10 mouse cellular contexts compared by ENCODE assay signal in genomic region chr1:132290921-132291675, GRCm38 (mm10). TPM values are rescaled to one million over a fixed set of nuclear protein-coding genes. Genes with fewer than 3 reads are reported as not detected.
DNase-seq lines count a peak whose midpoint lies in the region; TF ChIP-seq lines count a peak whose summit lies in the region.
"Had no signal": no experiment of that assay in that cellular context is flagged by ENCODE, and none has a peak within 500 bp of the region (broad histone marks: within the 10 kb centered on the region; RNA-seq: fewer than 3 reads in every experiment).

No protein-coding gene starts in this region.

- H3ac ChIP-seq in myocyte (ENCODE audit: control insufficient read depth, insufficient read length), result no peak overlapping the region

- H3K4me3 ChIP-seq in hindbrain, embryonic 10.5 days, result no peak overlapping the region
- H3K4me3 ChIP-seq in myocyte, result peak overlapping the region; percentile 22
- H3K4me3 ChIP-seq in left cerebral cortex, adult 2 months, result no peak overlapping the region

- no peaks in the 10 kb centered on the region for H3K9me3 ChIP-seq in hindbrain, embryonic 10.5 days

- TF ChIP-seq POLR2A in myocyte (IDR thresholded peaks at IDR 0.05; ENCODE audit: insufficient read length, low read depth), result no peak

- peak overlapping the region; percentile 81 for H3K27ac ChIP-seq in hindbrain, embryonic 10.5 days
- no peak overlapping the region for H3K27ac ChIP-seq in left cerebral cortex, adult 2 months

- H3K79me2 ChIP-seq in myocyte (ENCODE audit: control insufficient read depth, insufficient read depth), result peaks cover 7% of the 10 kb centered on the region

- H3K4me1 ChIP-seq in hindbrain, embryonic 10.5 days (replicated peaks), result peaks cover 76% of the 10 kb centered on the region

- H3K27me3 ChIP-seq in hindbrain, embryonic 10.5 days (ENCODE audit: insufficient read depth, poor library complexity, severe bottlenecking), result peaks cover 34% of the 10 kb centered on the region
- no peaks in the 10 kb centered on the region for H3K27me3 ChIP-seq in myocyte (ENCODE audit: control insufficient read depth, insufficient read depth, insufficient read length)

- peak; percentile 57 for DNase-seq in left cerebral cortex, postnatal 4 days
- DNase-seq in left cerebral cortex, adult 11 months (ENCODE audit: low spot score), result no peak
- peak; percentile 61 for DNase-seq in adipocyte (ENCODE audit: low spot score)
- peak; percentile 52 for DNase-seq in hindbrain, embryonic 10.5 days (ENCODE audit: low spot score)
- DNase-seq in left cerebral cortex, adult 2 months (ENCODE audit: extremely low spot score in 1 of 2, low spot score in 2 of 2), result no peak
- DNase-seq in natural killer cell, adult 2 months (ENCODE audit: low spot score in 2 of 2), result no peak
- no peak for DNase-seq in thymus, postnatal 4 days
- DNase-seq: adrenal gland, adult 8-10 months; thymus, postnatal 36 days had no signal

- no peaks in the 10 kb centered on the region for H3K36me3 ChIP-seq in hindbrain, embryonic 10.5 days
- H3K36me3 ChIP-seq in myocyte (ENCODE audit: control insufficient read depth, insufficient read depth), result no peaks in the 10 kb centered on the region

- peak overlapping the region; percentile 94 for H3K4me2 ChIP-seq in myocyte (ENCODE audit: low read depth)

- 31% methylated on average over 11 of the region's 11 CpGs for WGBS in hindbrain, embryonic 10.5 days

- intact Hi-C loops in left cerebral cortex, postnatal 4 days (cut with DNase I), result no loop called here
- intact Hi-C loops in left cerebral cortex, adult 2 months (cut with DNase I), result no loop called here

- no peak; the same call in 1 of the 2 replicates for TF ChIP-seq CTCF in left cerebral cortex, adult 2 months (IDR thresholded peaks at IDR 0.05)

TF ChIP-seq in myocyte, 11 proteins besides CTCF, POLR2A, EP300 and RAD21:
- TF ChIP-seq E2F4 (IDR thresholded peaks at IDR 0.05; ENCODE audit: insufficient read depth) (no peak), REST (IDR thresholded peaks at IDR 0.05; ENCODE audit: insufficient read depth, insufficient read length) (no peak), MAX (IDR thresholded peaks at IDR 0.05; ENCODE audit: low read depth) (no peak), CEBPB (IDR thresholded peaks at IDR 0.05; ENCODE audit: insufficient read depth, poor library complexity, severe bottlenecking) (no peak), POLR2AphosphoS2 (IDR thresholded peaks at IDR 0.05; ENCODE audit: insufficient read length, low read depth) (peak; percentile 32), TCF3 (IDR thresholded peaks at IDR 0.05; ENCODE audit: insufficient read length, low read depth) (no peak), MYOD1 (IDR thresholded peaks at IDR 0.05; ENCODE audit: control insufficient read depth in 1 of 3, insufficient read length in 2 of 3, low read depth in 2 of 3) (peak in 1 of 3 experiments; percentile 44), USF1 (IDR thresholded peaks at IDR 0.05; ENCODE audit: low read depth) (no peak), TCF12 (IDR thresholded peaks at IDR 0.05; ENCODE audit: insufficient read depth, poor library complexity, severe bottlenecking) (no peak), MYOG (IDR thresholded peaks at IDR 0.05; ENCODE audit: control insufficient read depth in 1 of 3, insufficient read depth in 1 of 3, insufficient read length in 2 of 3, low read depth in 2 of 3) (no peak), SRF (IDR thresholded peaks at IDR 0.05; ENCODE audit: control insufficient read depth, insufficient read length, low read depth) (no peak)

RNA-seq across cellular contexts. Expression of gene Klhdc8a, which starts 7.3 kb away (rescaled TPM):
- 10 to 100 TPM in 1 of 2 experiments, 1 to 10 TPM in 1; 9.1 to 10.7 TPM for total RNA-seq in left cerebral cortex, postnatal 4 days (2021)
- polyA plus RNA-seq in hindbrain, embryonic 10.5 days (2016; fragmentation: Nextera tagmentation; extraction: Ambion mirVana), result 1.0 and 3.5 TPM in 2 replicates
- 12.4 TPM for polyA plus RNA-seq in myocyte (2012; fragmentation: generic; extraction: Trizol)
- total RNA-seq in left cerebral cortex, adult 2 months (2021), result 10 to 100 TPM; 12.2 to 13.2 TPM

RNA-seq across cellular contexts. Expression of gene Nuak2, which starts 24.8 kb away (rescaled TPM):
- 1 to 10 TPM; 2.6 to 3.2 TPM for total RNA-seq in left cerebral cortex, postnatal 4 days (2021)
- polyA plus RNA-seq in hindbrain, embryonic 10.5 days (2016; fragmentation: Nextera tagmentation; extraction: Ambion mirVana), result 42.3 and 44.4 TPM in 2 replicates
- 6.0 TPM for polyA plus RNA-seq in myocyte (2012; fragmentation: generic; extraction: Trizol)
- 1 to 10 TPM; 1.4 TPM for total RNA-seq in left cerebral cortex, adult 2 months (2021)

Comparison
In these comparisons a context has a peak if more than half of its experiments do, and no peak if none do; other contexts are left out.
1. DNase-seq: peak in left cerebral cortex, postnatal 4 days (single experiment), adipocyte (single experiment) and hindbrain, embryonic 10.5 days (single experiment); none in left cerebral cortex, adult 11 months (single experiment), left cerebral cortex, adult 2 months (0 of 2), natural killer cell, adult 2 months (0 of 2) and thymus, postnatal 4 days (single experiment).